Mouse (Mus musculus) heart, adult 2 months (tissue): ENCODE data around the gene Adgrf3.

Source experiments
- CTCF ChIP-seq: fragments of 200-600 bp; IDR thresholded peaks from 2 replicates; pipeline ENCODE4 v1.8.1; 2022; ENCODE audit warnings: antibody characterized with exemption, mild to moderate bottlenecking, moderate library complexity
- EP300 ChIP-seq: fragments of 200-500 bp; IDR thresholded peaks from 2 replicates; pipeline ENCODE4 v1.6.1; 2011; ENCODE audit warnings: low read depth, low read length, control low read depth; ENCODE audit not compliant: insufficient read depth

- TF ChIP-seq CTCF = no peak
- TF ChIP-seq EP300 = no peak
Observed at GRCm38 (mm10) chr5:30235641-30236126, 30.2 kb upstream of the Adgrf3 start.
